Mouse (Mus musculus) intestine, embryonic 15.5 days (tissue): Measurements from ENCODE around the gene Galk1. TPM values are rescaled to one million over a fixed set of nuclear protein-coding genes. Genes with fewer than 3 reads are reported as not detected.
A peak's percentile ranks its signal among the peaks of the same experiment; 100 is the strongest.

Experiments
- ATAC-seq: fragments of 200-750 bp; cut with Nextera tagmentation; 2 replicates; pipeline ENCODE4 v1.8.0; 2017; ENCODE audit warnings: moderate TSS enrichment, moderate library complexity
- H3K27ac ChIP-seq: fragments of 300-500 bp; sonication (generic); 2 replicates; pipeline ENCODE4 v1.5.1; 2015; ENCODE audit warnings: mild to moderate bottlenecking, inconsistent platforms
- H3K27me3 ChIP-seq: fragments of 300-500 bp; sonication (generic); replicated peaks from 2 replicates; pipeline ENCODE4 v1.6.1; 2015; ENCODE audit warnings: inconsistent platforms
- H3K36me3 ChIP-seq: fragments of 300-500 bp; sonication (generic); 2 replicates; pipeline ENCODE4 v1.6.1; 2015; ENCODE audit warnings: inconsistent platforms
- H3K4me1 ChIP-seq: fragments of 300-500 bp; sonication (generic); replicated peaks from 2 replicates; pipeline ENCODE4 v1.6.1; 2015; ENCODE audit warnings: inconsistent platforms
- H3K4me2 ChIP-seq: fragments of 300-500 bp; sonication (generic); replicated peaks from 2 replicates; pipeline ENCODE4 v1.6.1; 2015; ENCODE audit warnings: mild to moderate bottlenecking, inconsistent platforms
- H3K4me3 ChIP-seq: fragments of 300-500 bp; sonication (generic); replicated peaks from 2 replicates; pipeline ENCODE4 v1.5.1; 2015; ENCODE audit warnings: inconsistent platforms
- H3K9ac ChIP-seq: fragments of 300-500 bp; sonication (generic); 2 replicates; pipeline ENCODE4 v1.6.1; 2015; ENCODE audit warnings: inconsistent platforms
- H3K9me3 ChIP-seq: fragments of 300-500 bp; sonication (generic); 2 replicates; pipeline ENCODE4 v1.6.1; 2016; ENCODE audit warnings: inconsistent platforms
- WGBS: fragments of 180-500 bp; shearing (Covaris S2); methylation state at CpG from one replicate; pipeline ENCODE4 v1.1.7; 2015; 5-methylcytosine and 5-hydroxymethylcytosine counted together
- polyA plus RNA-seq: library from polyadenylated mRNA; unstranded; fragments of >200 nt; fragmentation: Nextera tagmentation; extraction: Ambion mirVana; gene quantifications from 2 replicates; pipeline ENCODE4 v1.2.1, GENCODE M21; 2015

Gene Galk1
- polyA plus RNA-seq, 1 experiment from 2014 or later: 274 TPM

- no peak overlapping the region for H3K4me3 ChIP-seq
- H3K36me3 ChIP-seq: no peaks in the 10 kb centered on the region
- H3K27me3 ChIP-seq: no peaks in the 10 kb centered on the region
- H3K9me3 ChIP-seq: no peaks in the 10 kb centered on the region
- no peak for ATAC-seq
- H3K9ac ChIP-seq: no peak overlapping the region
- no peak overlapping the region for H3K4me2 ChIP-seq
- WGBS: 63% methylated on average over 4 of the region's 4 CpGs
- no peak overlapping the region for H3K27ac ChIP-seq
- 0 out of 2 replicates have a peak, but pooled peaks cover 3% of the 10 kb centered on the region for H3K4me1 ChIP-seq
Measured at GRCm38 (mm10) chr11:115992098-115992497, 20.4 kb downstream of the Galk1 start.

- WGBS: 28% methylated on average over 15 of the region's 15 CpGs
- Histone ChIP-seq H3K36me3 (no peaks in the 10 kb centered on the region), H3K9me3 (no peaks in the 10 kb centered on the region), H3K4me2 (peak overlapping the region; percentile 42), H3K27ac (no peak overlapping the region), H3K4me3 (0 out of 2 replicates have a peak overlapping the region, but pooled peaks have one; percentile 1), H3K4me1 (0 out of 2 replicates have a peak, but pooled peaks cover 3% of the 10 kb centered on the region), H3K27me3 (no peaks in the 10 kb centered on the region), H3K9ac (no peak overlapping the region)
- 0 out of 2 replicates have a peak, but pooled peaks have one; percentile 17 for ATAC-seq
Measured at GRCm38 (mm10) chr11:115989686-115990085, 22.8 kb downstream of the Galk1 start.

- 70% methylated on average over 8 of the region's 8 CpGs for WGBS
- Histone ChIP-seq H3K9ac (no peak overlapping the region), H3K36me3 (no peaks in the 10 kb centered on the region), H3K27me3 (no peaks in the 10 kb centered on the region), H3K4me2 (no peak overlapping the region), H3K4me3 (no peak overlapping the region), H3K4me1 (no peaks in the 10 kb centered on the region), H3K27ac (no peak overlapping the region), H3K9me3 (no peaks in the 10 kb centered on the region)
- no peak for ATAC-seq
Measured at GRCm38 (mm10) chr11:115983291-115983690, 29.2 kb downstream of the Galk1 start.

- no peak overlapping the region for H3K4me3 ChIP-seq
Measured at GRCm38 (mm10) chr11:115982472-115982871, 30.0 kb downstream of the Galk1 start.

GRCm38 (mm10) chr11:115975544-115975943, 37.0 kb downstream of the Galk1 start:
- H3K9me3 ChIP-seq: no peaks in the 10 kb centered on the region
- no peak for ATAC-seq
- WGBS: 41% methylated on average over 12 of the region's 12 CpGs
- H3K36me3 ChIP-seq: no peaks in the 10 kb centered on the region
- H3K4me3 ChIP-seq: peak overlapping the region; percentile 52
- H3K4me2 ChIP-seq: peak overlapping the region; percentile 76
- peaks cover 18% of the 10 kb centered on the region; the same call in 1 of the 2 replicates for H3K27me3 ChIP-seq
- H3K4me1 ChIP-seq: peaks cover 15% of the 10 kb centered on the region
- H3K27ac ChIP-seq: peak overlapping the region; percentile 42; the same call in 1 of the 2 replicates
- peak overlapping the region; percentile 54 for H3K9ac ChIP-seq

More at GRCm38 (mm10) chr11:115982472-115982871, 30.0 kb downstream of the Galk1 start:
- WGBS: 88% methylated on average over 15 of the region's 15 CpGs
- Histone ChIP-seq H3K36me3 (no peaks in the 10 kb centered on the region), H3K27me3 (no peaks in the 10 kb centered on the region), H3K4me2 (no peak overlapping the region), H3K9me3 (no peaks in the 10 kb centered on the region), H3K27ac (no peak overlapping the region), H3K4me1 (no peaks in the 10 kb centered on the region), H3K9ac (no peak overlapping the region)
- ATAC-seq: no peak

- peak overlapping the region; percentile 52 for H3K4me3 ChIP-seq
- H3K27ac ChIP-seq: peak overlapping the region; percentile 42
Measured at GRCm38 (mm10) chr11:115975083-115975420, 37.5 kb downstream of the Galk1 start.

GRCm38 (mm10) chr11:115974309-115975082, 38.0 kb downstream of the Galk1 start, which contains the start of gene Itgb4:
Gene Itgb4 (plus strand): TSS chr11:115974709.
- no peaks in the 10 kb centered on the region for H3K9me3 ChIP-seq
- peak within 1 kb of the TSS; percentile 76 for H3K4me2 ChIP-seq
- H3K4me1 ChIP-seq: peaks cover 25% of the 10 kb centered on the region
- no peaks in the 10 kb centered on the region for H3K36me3 ChIP-seq
- ATAC-seq: peak; percentile 86
- WGBS: 10% methylated on average over 58 of the region's 58 CpGs
- peaks cover 18% of the 10 kb centered on the region; the same call in 1 of the 2 replicates for H3K27me3 ChIP-seq
- peak within 1 kb of the TSS; percentile 42 for H3K27ac ChIP-seq
- H3K4me3 ChIP-seq: peak within 1 kb of the TSS; percentile 52
- peak within 1 kb of the TSS; percentile 54 for H3K9ac ChIP-seq

More at GRCm38 (mm10) chr11:115975083-115975420, 37.5 kb downstream of the Galk1 start:
- ATAC-seq: no peak; the same call in 1 of the 2 replicates
- Histone ChIP-seq H3K36me3 (no peaks in the 10 kb centered on the region), H3K9me3 (no peaks in the 10 kb centered on the region), H3K4me2 (peak overlapping the region; percentile 76), H3K9ac (peak overlapping the region; percentile 54), H3K4me1 (peaks cover 19% of the 10 kb centered on the region), H3K27me3 (peaks cover 18% of the 10 kb centered on the region; the same call in 1 of the 2 replicates)
- 3% methylated on average over 18 of the region's 18 CpGs for WGBS

GRCm38 (mm10) chr11:115971016-115971415, 41.5 kb downstream of the Galk1 start:
- Histone ChIP-seq H3K4me2 (no peak overlapping the region), H3K27me3 (peaks cover 18% of the 10 kb centered on the region; the same call in 1 of the 2 replicates), H3K4me1 (peaks cover 20% of the 10 kb centered on the region), H3K4me3 (no peak overlapping the region), H3K27ac (0 out of 2 replicates have a peak overlapping the region, but pooled peaks have one; percentile 48), H3K9me3 (no peaks in the 10 kb centered on the region; the same call in 1 of the 2 replicates), H3K36me3 (peaks cover 9% of the 10 kb centered on the region), H3K9ac (no peak overlapping the region)
- 51% methylated on average over 6 of the region's 6 CpGs for WGBS
- ATAC-seq: peak; percentile 59

GRCm38 (mm10) chr11:115970006-115970673, 42.4 kb downstream of the Galk1 start:
- 39% methylated on average over 15 of the region's 15 CpGs for WGBS
- 0 out of 2 replicates have a peak, but pooled peaks have one; percentile 1 for ATAC-seq
- H3K27me3 ChIP-seq: peaks cover 10% of the 10 kb centered on the region; the same call in 1 of the 2 replicates

GRCm38 (mm10) chr11:115968731-115969405, 43.7 kb downstream of the Galk1 start:
- ATAC-seq: no peak
- Histone ChIP-seq H3K4me1 (peaks cover 12% of the 10 kb centered on the region), H3K4me3 (no peak overlapping the region), H3K9ac (no peak overlapping the region), H3K9me3 (no peaks in the 10 kb centered on the region; the same call in 1 of the 2 replicates), H3K4me2 (no peak overlapping the region), H3K36me3 (peaks cover 26% of the 10 kb centered on the region), H3K27me3 (0 out of 2 replicates have a peak, but pooled peaks cover 3% of the 10 kb centered on the region), H3K27ac (no peak overlapping the region)
- 56% methylated on average over 5 of the region's 5 CpGs for WGBS

More at GRCm38 (mm10) chr11:115970006-115970673, 42.4 kb downstream of the Galk1 start:
- Histone ChIP-seq H3K4me3 (no peak overlapping the region), H3K36me3 (peaks cover 15% of the 10 kb centered on the region), H3K27ac (peak overlapping the region; percentile 55; the same call in 1 of the 2 replicates), H3K4me1 (peaks cover 18% of the 10 kb centered on the region), H3K4me2 (no peak overlapping the region), H3K9me3 (no peaks in the 10 kb centered on the region; the same call in 1 of the 2 replicates), H3K9ac (no peak overlapping the region)

- H3K36me3 ChIP-seq: peaks cover 57% of the 10 kb centered on the region
- H3K27me3 ChIP-seq: no peaks in the 10 kb centered on the region
- no peaks in the 10 kb centered on the region; the same call in 1 of the 2 replicates for H3K9me3 ChIP-seq
- no peak overlapping the region for H3K4me3 ChIP-seq
- peaks cover 6% of the 10 kb centered on the region for H3K4me1 ChIP-seq
- 73% methylated on average over 10 of the region's 10 CpGs for WGBS
- no peak overlapping the region for H3K4me2 ChIP-seq
- H3K27ac ChIP-seq: no peak overlapping the region
- no peak overlapping the region for H3K9ac ChIP-seq
- no peak for ATAC-seq
Measured at GRCm38 (mm10) chr11:115964977-115965604, 47.4 kb downstream of the Galk1 start.
